Comparison of ENCODE assay signal across 9 mouse cellular contexts in genomic region chr14:32166062-32166441, GRCm38 (mm10). TPM values are rescaled to one million over a fixed set of nuclear protein-coding genes. Genes with fewer than 3 reads are reported as not detected.
DNase-seq lines count a peak whose midpoint lies in the region; ATAC-seq and TF ChIP-seq lines count a peak whose summit lies in the region.
"Had no signal": no experiment of that assay in that cellular context is flagged by ENCODE, and none has a peak within 500 bp of the region (broad histone marks: within the 10 kb centered on the region; RNA-seq: fewer than 3 reads in every experiment).

No protein-coding gene starts in this region.

- H3K9me3 ChIP-seq in kidney, postnatal 0 days (replicated peaks; ENCODE audit: low read length): no peaks in the 10 kb centered on the region
- no peaks in the 10 kb centered on the region for H3K9me3 ChIP-seq in embryonic facial prominence, embryonic 14.5 days (ENCODE audit: control insufficient read depth, low read length)
- no peaks in the 10 kb centered on the region for H3K9me3 ChIP-seq in intestine, postnatal 0 days (ENCODE audit: control insufficient read depth)

- ATAC-seq in kidney, postnatal 0 days (replicated peaks; ENCODE audit: low FRiP score, low read depth): no peak
- ATAC-seq in embryonic facial prominence, embryonic 14.5 days (ENCODE audit: low read depth): no peak
- ATAC-seq in intestine, postnatal 0 days: no peak

- no peak for TF ChIP-seq POLR2A in myocyte (IDR thresholded peaks at IDR 0.05; ENCODE audit: insufficient read length, low read depth)

- H3K9ac ChIP-seq in kidney, postnatal 0 days (ENCODE audit: low read depth, low read length): 0 out of 2 replicates have a peak overlapping the region, but pooled peaks have one; percentile 58
- H3K9ac ChIP-seq in embryonic facial prominence, embryonic 14.5 days (ENCODE audit: low read depth, low read length): no peak overlapping the region
- peak overlapping the region; percentile 46 for H3K9ac ChIP-seq in intestine, postnatal 0 days (ENCODE audit: low read depth, low read length)

- H3ac ChIP-seq in myocyte (ENCODE audit: control insufficient read depth, insufficient read length): no peak overlapping the region

- intact Hi-C loops in left cerebral cortex, postnatal 36 days (cut with DNase I): no loop called here

- H3K4me2 ChIP-seq in kidney, postnatal 0 days (ENCODE audit: low read length): peak overlapping the region; percentile 92
- peak overlapping the region; percentile 78 for H3K4me2 ChIP-seq in embryonic facial prominence, embryonic 14.5 days (ENCODE audit: low read depth, low read length)
- peak overlapping the region; percentile 86 for H3K4me2 ChIP-seq in intestine, postnatal 0 days (replicated peaks; ENCODE audit: low read depth)
- H3K4me2 ChIP-seq in myocyte (ENCODE audit: low read depth): peak overlapping the region; percentile 65

- no peak for DNase-seq in kidney, postnatal 0 days (ENCODE audit: low spot score)
- DNase-seq in kidney, adult 11 months: no peak
- no peak for DNase-seq in embryonic facial prominence, embryonic 14.5 days (ENCODE audit: low spot score)
- no peak for DNase-seq in layer of hippocampus, adult 18-20 months (ENCODE audit: low spot score in 2 of 2)
- DNase-seq in frontal cortex, adult 2 months (ENCODE audit: extremely low spot score in 1 of 2, low spot score in 1 of 2): no peak
- DNase-seq in left cerebral cortex, postnatal 36 days (ENCODE audit: low spot score in 2 of 2): no peak

- H3K27ac ChIP-seq in kidney, postnatal 0 days: 0 out of 2 replicates have a peak overlapping the region, but pooled peaks have one; percentile 88
- H3K27ac ChIP-seq in embryonic facial prominence, embryonic 14.5 days (replicated peaks; ENCODE audit: low read depth, low read length): no peak overlapping the region
- H3K27ac ChIP-seq in intestine, postnatal 0 days (ENCODE audit: low read depth, low read length): peak overlapping the region; percentile 80

- peaks cover 89% of the 10 kb centered on the region for H3K79me2 ChIP-seq in myocyte (ENCODE audit: control insufficient read depth, insufficient read depth)

- TF ChIP-seq CTCF in kidney, postnatal 0 days (IDR thresholded peaks at IDR 0.05; ENCODE audit: low read depth): no peak
- TF ChIP-seq CTCF in intestine, postnatal 0 days (IDR thresholded peaks at IDR 0.05; ENCODE audit: low read depth): no peak

- WGBS in kidney, postnatal 0 days: 50% methylated on average over 2 of the region's 2 CpGs
- WGBS in embryonic facial prominence, embryonic 14.5 days: 67% methylated on average over 2 of the region's 2 CpGs
- WGBS in intestine, postnatal 0 days: 39% methylated on average over 2 of the region's 2 CpGs

- peak overlapping the region; percentile 46; the same call in 1 of the 2 replicates for H3K4me3 ChIP-seq in kidney, postnatal 0 days (replicated peaks; ENCODE audit: low read depth, low read length)
- H3K4me3 ChIP-seq in embryonic facial prominence, embryonic 14.5 days (ENCODE audit: low read depth, low read length): peak overlapping the region; percentile 52
- H3K4me3 ChIP-seq in intestine, postnatal 0 days (ENCODE audit: low read depth, low read length): peak overlapping the region; percentile 45
- H3K4me3 ChIP-seq in myocyte: peak overlapping the region; percentile 27

- no peaks in the 10 kb centered on the region for H3K36me3 ChIP-seq in kidney, postnatal 0 days (ENCODE audit: insufficient read depth, low read length)
- H3K36me3 ChIP-seq in embryonic facial prominence, embryonic 14.5 days (ENCODE audit: control insufficient read depth, insufficient read depth, low read length): peaks cover 5% of the 10 kb centered on the region
- H3K36me3 ChIP-seq in intestine, postnatal 0 days (ENCODE audit: control insufficient read depth, insufficient read depth): no peaks in the 10 kb centered on the region; the same call in 1 of the 2 replicates
- peaks cover under 1% of the 10 kb centered on the region for H3K36me3 ChIP-seq in myocyte (ENCODE audit: control insufficient read depth, insufficient read depth)

- H3K4me1 ChIP-seq in kidney, postnatal 0 days (replicated peaks; ENCODE audit: insufficient read depth, low read length): no peaks in the 10 kb centered on the region
- H3K4me1 ChIP-seq in embryonic facial prominence, embryonic 14.5 days (ENCODE audit: control insufficient read depth, insufficient read depth, low read length): peaks cover 7% of the 10 kb centered on the region
- no peaks in the 10 kb centered on the region for H3K4me1 ChIP-seq in intestine, postnatal 0 days (replicated peaks; ENCODE audit: control insufficient read depth, insufficient read depth, low read length)

- H3K27me3 ChIP-seq in kidney, postnatal 0 days (ENCODE audit: insufficient read depth, low read length): no peaks in the 10 kb centered on the region
- H3K27me3 ChIP-seq in embryonic facial prominence, embryonic 14.5 days (replicated peaks; ENCODE audit: control insufficient read depth, insufficient read depth, low read length): no peaks in the 10 kb centered on the region
- no peaks in the 10 kb centered on the region for H3K27me3 ChIP-seq in intestine, postnatal 0 days (replicated peaks; ENCODE audit: control insufficient read depth, insufficient read depth, low read length)
- no peaks in the 10 kb centered on the region for H3K27me3 ChIP-seq in myocyte (ENCODE audit: control insufficient read depth, insufficient read depth, insufficient read length)

TF ChIP-seq in myocyte, 11 proteins besides CTCF, POLR2A, EP300 and RAD21:
- TF ChIP-seq POLR2AphosphoS2 (IDR thresholded peaks at IDR 0.05; ENCODE audit: insufficient read length, low read depth) (no peak), TCF3 (IDR thresholded peaks at IDR 0.05; ENCODE audit: insufficient read length, low read depth) (no peak), SRF (IDR thresholded peaks at IDR 0.05; ENCODE audit: control insufficient read depth, insufficient read length, low read depth) (no peak), MAX (IDR thresholded peaks at IDR 0.05; ENCODE audit: low read depth) (no peak), CEBPB (IDR thresholded peaks at IDR 0.05; ENCODE audit: insufficient read depth, poor library complexity, severe bottlenecking) (no peak), MYOD1 (IDR thresholded peaks at IDR 0.05; ENCODE audit: control insufficient read depth in 1 of 3, insufficient read length in 2 of 3, low read depth in 2 of 3) (no peak), USF1 (IDR thresholded peaks at IDR 0.05; ENCODE audit: low read depth) (no peak), E2F4 (IDR thresholded peaks at IDR 0.05; ENCODE audit: insufficient read depth) (no peak), REST (IDR thresholded peaks at IDR 0.05; ENCODE audit: insufficient read depth, insufficient read length) (no peak), MYOG (IDR thresholded peaks at IDR 0.05; ENCODE audit: control insufficient read depth in 1 of 3, insufficient read depth in 1 of 3, insufficient read length in 2 of 3, low read depth in 2 of 3) (no peak), TCF12 (IDR thresholded peaks at IDR 0.05; ENCODE audit: insufficient read depth, poor library complexity, severe bottlenecking) (no peak)

RNA-seq across cellular contexts. Expression of gene Ncoa4, which starts 6.4 kb away (rescaled TPM):
- 97.2 and 99.1 TPM in 2 replicates for polyA plus RNA-seq in kidney, postnatal 0 days (2015; fragmentation: Nextera tagmentation; extraction: Ambion mirVana)
- 112 TPM in 2 replicates for polyA plus RNA-seq in embryonic facial prominence, embryonic 14.5 days (2014; fragmentation: Nextera tagmentation; extraction: Ambion mirVana)
- polyA plus RNA-seq in intestine, postnatal 0 days (2015; fragmentation: Nextera tagmentation; extraction: Ambion mirVana): 239 and 254 TPM in 2 replicates
- 20.2 TPM for polyA plus RNA-seq in myocyte (2012; fragmentation: generic; extraction: Trizol)
- 100 to 1,000 TPM; 107 to 112 TPM for total RNA-seq in layer of hippocampus, adult 18-20 months (2021)
- 49.7 and 60.5 TPM in 2 replicates for polyA plus RNA-seq in frontal cortex, adult 2 months (2012; rRNA removed)
- total RNA-seq in left cerebral cortex, postnatal 36 days (2021): 100 to 1,000 TPM; 102 to 106 TPM

RNA-seq across cellular contexts. Expression of gene Msmb, which starts 24.2 kb away (rescaled TPM):
- polyA plus RNA-seq in kidney, postnatal 0 days (2015; fragmentation: Nextera tagmentation; extraction: Ambion mirVana): not detected in 2 replicates
- polyA plus RNA-seq in embryonic facial prominence, embryonic 14.5 days (2014; fragmentation: Nextera tagmentation; extraction: Ambion mirVana): not detected in 2 replicates
- polyA plus RNA-seq in intestine, postnatal 0 days (2015; fragmentation: Nextera tagmentation; extraction: Ambion mirVana): not detected in 2 replicates
- polyA plus RNA-seq in myocyte (2012; fragmentation: generic; extraction: Trizol): not detected
- total RNA-seq in layer of hippocampus, adult 18-20 months (2021): not detected
- not detected in 2 replicates for polyA plus RNA-seq in frontal cortex, adult 2 months (2012; rRNA removed)
- not detected for total RNA-seq in left cerebral cortex, postnatal 36 days (2021)
- total RNA-seq: layer of hippocampus, postnatal 14 days had no signal

RNA-seq across cellular contexts. Expression of gene Timm23, which starts 35.6 kb away (rescaled TPM):
- 305 and 316 TPM in 2 replicates for polyA plus RNA-seq in kidney, postnatal 0 days (2015; fragmentation: Nextera tagmentation; extraction: Ambion mirVana)
- polyA plus RNA-seq in embryonic facial prominence, embryonic 14.5 days (2014; fragmentation: Nextera tagmentation; extraction: Ambion mirVana): 298 and 302 TPM in 2 replicates
- 196 and 209 TPM in 2 replicates for polyA plus RNA-seq in intestine, postnatal 0 days (2015; fragmentation: Nextera tagmentation; extraction: Ambion mirVana)
- polyA plus RNA-seq in myocyte (2012; fragmentation: generic; extraction: Trizol): 242 TPM
- total RNA-seq in layer of hippocampus, adult 18-20 months (2021): 10 to 100 TPM; 72.7 to 74.1 TPM
- 108 and 134 TPM in 2 replicates for polyA plus RNA-seq in frontal cortex, adult 2 months (2012; rRNA removed)
- total RNA-seq in left cerebral cortex, postnatal 36 days (2021): 10 to 100 TPM; 61.9 to 80.2 TPM

RNA-seq across cellular contexts. Expression of gene Parg, which starts 35.7 kb away (rescaled TPM):
- 33.3 and 34.8 TPM in 2 replicates for polyA plus RNA-seq in kidney, postnatal 0 days (2015; fragmentation: Nextera tagmentation; extraction: Ambion mirVana)
- 45.2 and 46.0 TPM in 2 replicates for polyA plus RNA-seq in embryonic facial prominence, embryonic 14.5 days (2014; fragmentation: Nextera tagmentation; extraction: Ambion mirVana)
- polyA plus RNA-seq in intestine, postnatal 0 days (2015; fragmentation: Nextera tagmentation; extraction: Ambion mirVana): 15.7 and 19.7 TPM in 2 replicates
- 10.5 TPM for polyA plus RNA-seq in myocyte (2012; fragmentation: generic; extraction: Trizol)
- 10 to 100 TPM; 39.2 to 47.4 TPM for total RNA-seq in layer of hippocampus, adult 18-20 months (2021)
- polyA plus RNA-seq in frontal cortex, adult 2 months (2012; rRNA removed): 18.8 and 19.1 TPM in 2 replicates
- 10 to 100 TPM; 35.9 to 42.6 TPM for total RNA-seq in left cerebral cortex, postnatal 36 days (2021)
